Mouse (Mus musculus): ENCODE measurements around the gene Stk10. TPM values are rescaled to one million over a fixed set of nuclear protein-coding genes. Genes with fewer than 3 reads are reported as not detected.
"Not testable (repeated sequence)": the region's sequence is repeated elsewhere in the genome, so short reads cannot be mapped to it uniquely, and the experiment has no call there.

Gene Stk10
- polyA plus RNA-seq, 1 experiment from 2014 or later: 1.6 TPM

- H3K9me3 ChIP-seq: no peaks in the 10 kb centered on the region
- no peak overlapping the region for H3K9ac ChIP-seq
- H3K36me3 ChIP-seq: peaks cover 25% of the 10 kb centered on the region
- H3K4me3 ChIP-seq: no peak overlapping the region
- 0 out of 2 replicates have a peak, but pooled peaks cover 1% of the 10 kb centered on the region for H3K4me1 ChIP-seq
- no peak overlapping the region for H3K4me2 ChIP-seq
- H3K27me3 ChIP-seq: no peaks in the 10 kb centered on the region
- no peak overlapping the region for H3K27ac ChIP-seq
- 94% methylated on average over 2 of the region's 2 CpGs for WGBS
- no peak for ATAC-seq (ENCODE audit: insufficient number of reproducible peaks, insufficient read depth, low FRiP score, low TSS enrichment, low read depth)
These were observed 29.4 kb upstream of the Stk10 start for GRCm38 (mm10) chr11:32503711-32504110.

GRCm38 (mm10) chr11:32505091-32505739 lies 27.9 kb upstream of the Stk10 start:
- no peak overlapping the region for H3K4me2 ChIP-seq
- no peak overlapping the region for H3K9ac ChIP-seq
- H3K9me3 ChIP-seq: no peaks in the 10 kb centered on the region
- no peaks in the 10 kb centered on the region for H3K27me3 ChIP-seq
- H3K4me1 ChIP-seq: no peaks in the 10 kb centered on the region
- H3K4me3 ChIP-seq: no peak overlapping the region
- 70% methylated on average over 7 of the region's 7 CpGs for WGBS
- peaks cover 18% of the 10 kb centered on the region for H3K36me3 ChIP-seq
- H3K27ac ChIP-seq: no peak overlapping the region
- no peak for ATAC-seq (ENCODE audit: insufficient number of reproducible peaks, insufficient read depth, low FRiP score, low TSS enrichment, low read depth)

- H3K27ac ChIP-seq: no peak overlapping the region
- no peaks in the 10 kb centered on the region for H3K4me1 ChIP-seq
- no peak overlapping the region for H3K4me2 ChIP-seq
- no peaks in the 10 kb centered on the region for H3K9me3 ChIP-seq
- H3K9ac ChIP-seq: no peak overlapping the region
- no peak for ATAC-seq (ENCODE audit: insufficient number of reproducible peaks, insufficient read depth, low FRiP score, low TSS enrichment, low read depth)
- no peak overlapping the region for H3K4me3 ChIP-seq
- WGBS: 70% methylated on average over 1 of the region's 1 CpGs
- no peaks in the 10 kb centered on the region for H3K27me3 ChIP-seq
- peaks cover 5% of the 10 kb centered on the region for H3K36me3 ChIP-seq
These were observed 22.2 kb upstream of the Stk10 start for GRCm38 (mm10) chr11:32510930-32511329.

- WGBS: 79% methylated on average over 5 of the region's 5 CpGs
- peaks cover 31% of the 10 kb centered on the region for H3K36me3 ChIP-seq
- H3K4me3 ChIP-seq; H3K9me3 ChIP-seq; H3K27ac ChIP-seq; H3K27me3 ChIP-seq; H3K4me2 ChIP-seq; H3K9ac ChIP-seq; ATAC-seq (ENCODE audit: insufficient number of reproducible peaks, insufficient read depth, low FRiP score, low TSS enrichment, low read depth); H3K4me1 ChIP-seq: not testable (repeated sequence)
These were observed 18.3 kb upstream of the Stk10 start for GRCm38 (mm10) chr11:32514853-32515252.

GRCm38 (mm10) chr11:32516091-32516490 lies 17.0 kb upstream of the Stk10 start:
- 94% methylated on average over 12 of the region's 12 CpGs for WGBS
- Histone ChIP-seq H3K4me2 (no peak overlapping the region), H3K36me3 (peaks cover 35% of the 10 kb centered on the region), H3K4me1 (no peaks in the 10 kb centered on the region), H3K4me3 (no peak overlapping the region), H3K9ac (no peak overlapping the region), H3K27me3 (no peaks in the 10 kb centered on the region), H3K27ac (no peak overlapping the region), H3K9me3 (no peaks in the 10 kb centered on the region)
- ATAC-seq (ENCODE audit: insufficient number of reproducible peaks, insufficient read depth, low FRiP score, low TSS enrichment, low read depth): no peak

GRCm38 (mm10) chr11:32516916-32517712 lies 16.0 kb upstream of the Stk10 start:
- ATAC-seq (ENCODE audit: insufficient number of reproducible peaks, insufficient read depth, low FRiP score, low TSS enrichment, low read depth): no peak
- no peak overlapping the region for H3K9ac ChIP-seq
- H3K27ac ChIP-seq: no peak overlapping the region
- no peaks in the 10 kb centered on the region for H3K9me3 ChIP-seq
- H3K4me2 ChIP-seq: no peak overlapping the region
- no peaks in the 10 kb centered on the region for H3K27me3 ChIP-seq
- 85% methylated on average over 8 of the region's 8 CpGs for whole genome bisulfite sequencing
- no peak overlapping the region for H3K4me3 ChIP-seq
- H3K4me1 ChIP-seq: no peaks in the 10 kb centered on the region
- peaks cover 37% of the 10 kb centered on the region for H3K36me3 ChIP-seq

- 91% methylated on average over 4 of the region's 4 CpGs for WGBS
- no peaks in the 10 kb centered on the region for H3K9me3 ChIP-seq
- H3K27me3 ChIP-seq: no peaks in the 10 kb centered on the region
- no peak for ATAC-seq (ENCODE audit: insufficient number of reproducible peaks, insufficient read depth, low FRiP score, low TSS enrichment, low read depth)
- no peaks in the 10 kb centered on the region for H3K4me1 ChIP-seq
- H3K4me2 ChIP-seq: no peak overlapping the region
- no peak overlapping the region for H3K27ac ChIP-seq
- H3K36me3 ChIP-seq: peaks cover 47% of the 10 kb centered on the region
- no peak overlapping the region for H3K4me3 ChIP-seq
- no peak overlapping the region for H3K9ac ChIP-seq
These were observed 14.3 kb upstream of the Stk10 start for GRCm38 (mm10) chr11:32518770-32519169.

- Histone ChIP-seq H3K27me3 (no peaks in the 10 kb centered on the region), H3K36me3 (peaks cover 49% of the 10 kb centered on the region), H3K4me1 (no peaks in the 10 kb centered on the region), H3K9me3 (no peaks in the 10 kb centered on the region), H3K9ac (no peak overlapping the region), H3K4me2 (no peak overlapping the region), H3K27ac (no peak overlapping the region), H3K4me3 (no peak overlapping the region)
- ATAC-seq (ENCODE audit: insufficient number of reproducible peaks, insufficient read depth, low FRiP score, low TSS enrichment, low read depth): no peak
- WGBS: 89% methylated on average over 1 of the region's 1 CpGs
These were observed 13.8 kb upstream of the Stk10 start for GRCm38 (mm10) chr11:32519354-32519753.

GRCm38 (mm10) chr11:32521246-32521645 lies 11.9 kb upstream of the Stk10 start:
- whole genome bisulfite sequencing: 87% methylated on average over 2 of the region's 2 CpGs
- Histone ChIP-seq H3K36me3 (peaks cover 48% of the 10 kb centered on the region), H3K9me3 (no peaks in the 10 kb centered on the region), H3K27ac (no peak overlapping the region), H3K27me3 (no peaks in the 10 kb centered on the region), H3K4me2 (no peak overlapping the region), H3K4me1 (no peaks in the 10 kb centered on the region), H3K4me3 (no peak overlapping the region), H3K9ac (no peak overlapping the region)
- ATAC-seq (ENCODE audit: insufficient number of reproducible peaks, insufficient read depth, low FRiP score, low TSS enrichment, low read depth): no peak

- H3K4me3 ChIP-seq: no peak overlapping the region
- no peaks in the 10 kb centered on the region for H3K27me3 ChIP-seq
- no peaks in the 10 kb centered on the region for H3K9me3 ChIP-seq
- no peak for ATAC-seq (ENCODE audit: insufficient number of reproducible peaks, insufficient read depth, low FRiP score, low TSS enrichment, low read depth)
- no peak overlapping the region for H3K4me2 ChIP-seq
- H3K27ac ChIP-seq: no peak overlapping the region
- 82% methylated on average over 11 of the region's 11 CpGs for WGBS
- no peaks in the 10 kb centered on the region for H3K4me1 ChIP-seq
- peaks cover 37% of the 10 kb centered on the region for H3K36me3 ChIP-seq
- no peak overlapping the region for H3K9ac ChIP-seq
These were observed 8.8 kb upstream of the Stk10 start for GRCm38 (mm10) chr11:32524122-32524920.

- no peak for ATAC-seq (ENCODE audit: insufficient number of reproducible peaks, insufficient read depth, low FRiP score, low TSS enrichment, low read depth)
- no peak overlapping the region for H3K4me2 ChIP-seq
- H3K9me3 ChIP-seq: no peaks in the 10 kb centered on the region
- H3K4me1 ChIP-seq: no peaks in the 10 kb centered on the region
- 82% methylated on average over 4 of the region's 4 CpGs for WGBS
- no peak overlapping the region for H3K27ac ChIP-seq
- peaks cover 25% of the 10 kb centered on the region for H3K36me3 ChIP-seq
- no peak overlapping the region for H3K4me3 ChIP-seq
- H3K9ac ChIP-seq: no peak overlapping the region
- peaks cover 16% of the 10 kb centered on the region for H3K27me3 ChIP-seq
These were observed 6.1 kb upstream of the Stk10 start for GRCm38 (mm10) chr11:32527006-32527405.
